Mouse (Mus musculus) layer of hippocampus, postnatal 36 days (tissue): Measurements from ENCODE around the gene Bicral. TPM values are rescaled to one million over a fixed set of nuclear protein-coding genes. Genes with fewer than 3 reads are reported as not detected.

Experiments used
- DNase-seq, 2 experiments: peaks; one replicate each; pipeline ENCODE4 v3.0.0; 2022
- total RNA-seq, 2 experiments: library from RNA; stranded (reverse); gene quantifications; 2 replicates each; pipeline ENCODE4 v1.2.3; 2021

Gene Bicral
- 10 to 100 TPM; 48.2 to 62.2 TPM for total RNA-seq

DNA sequence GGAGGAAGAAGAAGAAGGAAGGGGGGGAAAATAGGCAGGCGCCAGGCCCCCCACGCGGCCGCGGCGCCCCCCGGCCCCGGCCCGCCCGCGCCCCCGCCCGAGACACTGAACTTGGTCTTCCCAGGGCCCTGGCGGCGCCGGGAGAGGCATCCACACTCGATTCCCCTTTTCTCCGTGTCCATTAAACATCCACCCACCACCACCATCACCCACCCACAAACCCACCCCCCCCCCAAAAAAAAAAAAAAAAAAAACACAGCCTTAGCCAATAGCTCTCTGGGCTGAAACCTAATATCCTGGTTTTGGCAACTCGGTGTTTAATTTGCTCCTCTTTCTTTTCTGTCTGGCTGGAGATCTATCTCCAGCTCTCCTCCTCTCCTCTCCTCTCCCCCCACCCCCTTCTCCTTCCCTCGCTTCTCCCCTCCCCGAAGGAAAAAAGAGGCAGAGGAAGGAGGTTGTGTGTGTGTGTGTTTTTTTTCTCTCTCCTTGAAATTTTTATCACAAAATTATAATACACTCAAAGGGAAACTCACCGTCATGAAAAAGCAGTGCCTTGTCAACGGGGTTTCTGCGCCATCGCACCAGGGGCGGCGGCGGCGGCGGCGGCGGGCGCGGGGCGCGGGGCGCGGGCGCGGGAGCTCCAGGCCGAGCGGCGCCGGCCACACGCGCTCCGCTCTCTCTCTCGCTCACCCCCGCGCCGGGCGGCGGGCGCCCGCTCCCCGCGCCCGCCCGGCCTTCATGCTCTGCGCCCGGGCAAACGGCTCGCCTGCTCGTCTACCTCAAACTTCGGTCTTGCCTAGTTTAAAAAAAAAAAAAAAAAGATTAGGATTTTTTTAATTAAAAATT is at the start of gene Bicral:
Bicral (minus strand) TSS at position 580 of the 846 bp plus-strand sequence.
- DNase-seq = peak; percentile 64 to 68

DNA sequence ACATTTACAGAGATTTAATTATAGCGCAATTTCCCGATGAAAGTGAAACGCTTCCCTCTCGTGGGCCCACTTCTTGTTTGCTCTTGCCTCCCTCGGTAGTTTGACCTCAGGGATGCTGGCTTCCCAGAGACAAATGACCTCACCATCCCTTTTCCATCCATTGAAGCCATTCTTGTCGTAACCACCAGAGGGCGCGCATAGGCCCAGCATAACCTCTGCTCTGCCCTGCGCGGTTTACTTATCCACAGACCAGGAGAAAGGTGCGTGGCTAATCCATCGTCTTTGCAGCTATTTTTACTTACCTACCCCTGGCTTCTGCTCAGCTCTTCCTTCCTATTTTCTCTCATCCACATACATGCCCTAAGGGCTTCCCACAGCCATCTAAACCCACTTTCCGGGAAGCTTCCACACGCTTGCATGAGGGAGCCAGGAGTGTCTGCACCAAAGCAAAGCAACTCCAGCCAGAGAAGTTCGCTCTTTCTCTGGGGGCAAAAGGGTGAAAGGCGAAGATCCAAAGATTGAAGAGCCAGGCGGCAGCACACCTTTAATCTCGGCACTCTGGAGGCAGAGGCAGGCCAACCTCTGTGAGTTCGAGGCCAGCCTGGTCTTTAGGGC is 45.7 kb upstream of the Bicral start:
- peak; percentile 66 to 68 for DNase-seq

DNA sequence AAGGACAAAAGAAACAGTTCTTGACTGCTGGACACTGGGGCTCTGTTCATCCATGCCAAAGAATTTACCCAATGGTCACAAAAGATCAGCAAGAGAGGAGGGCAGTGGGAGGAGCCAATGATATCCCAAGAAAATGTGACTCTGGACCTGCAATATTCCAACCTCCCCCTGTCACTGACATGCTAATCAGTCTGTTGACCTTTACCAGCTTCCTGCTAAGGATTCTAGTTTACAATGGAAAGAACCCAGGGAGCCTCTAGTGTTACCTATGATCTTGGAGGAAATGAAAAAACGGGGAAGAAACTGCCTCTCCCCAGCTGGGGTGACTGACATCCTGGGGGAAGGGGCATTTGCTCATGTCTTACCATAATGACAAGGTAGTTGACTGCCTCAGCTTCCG is 42.7 kb upstream of the Bicral start:
- no peak for DNase-seq

DNA sequence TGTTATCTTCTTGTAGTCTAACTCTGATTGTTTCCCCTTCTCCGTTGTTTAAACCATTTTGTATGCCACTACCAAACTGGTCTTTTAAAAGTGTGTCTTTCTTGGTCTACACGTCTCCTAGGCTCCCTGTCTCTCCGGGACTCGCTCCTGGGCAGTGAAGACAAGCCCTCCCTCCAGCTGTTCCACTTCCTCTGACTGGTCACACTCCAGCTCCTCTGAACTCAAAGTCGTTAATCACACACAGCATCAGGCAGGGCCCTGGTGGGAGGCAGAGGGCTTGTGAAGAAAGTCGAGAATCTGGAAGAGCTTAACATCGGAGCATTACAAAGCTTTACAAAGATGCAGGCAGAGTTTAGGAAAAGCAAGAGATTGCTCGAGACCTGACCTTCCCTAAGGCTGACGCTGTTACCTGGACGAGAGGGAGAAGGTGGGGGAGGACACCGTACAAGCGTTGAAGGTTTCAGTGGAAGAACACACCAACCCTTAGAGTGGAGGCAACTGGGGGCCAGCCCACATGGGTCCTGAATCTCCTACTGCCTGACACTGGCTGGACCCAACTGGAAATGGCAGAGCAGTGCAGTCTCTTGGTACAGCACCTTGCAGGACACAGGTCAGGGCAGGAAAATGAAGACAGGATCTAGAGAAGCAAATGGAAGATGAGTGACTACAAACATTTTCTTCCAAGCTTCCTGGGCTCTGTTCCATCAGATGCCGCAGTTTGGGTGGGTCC is 39.1 kb upstream of the Bicral start:
- no peak for DNase-seq

DNA sequence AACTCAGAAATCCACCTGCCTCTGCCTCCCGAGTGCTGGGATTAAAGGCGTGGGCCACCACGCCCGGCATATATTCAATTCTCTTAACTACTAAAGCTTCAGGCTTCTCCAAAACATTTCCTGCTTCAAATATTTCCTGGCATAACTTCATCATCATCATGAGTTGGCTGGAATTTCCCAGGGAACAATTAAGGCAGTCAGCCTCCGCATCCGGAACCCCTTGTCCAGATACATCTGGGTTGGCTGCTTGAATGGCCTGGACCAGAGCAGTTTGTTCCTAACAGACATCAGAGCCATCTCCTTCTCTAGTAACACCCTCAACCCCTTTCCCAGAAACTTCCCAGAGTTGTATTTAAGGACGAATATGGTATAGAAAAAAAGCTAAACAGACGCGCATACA is 37.1 kb upstream of the Bicral start:
- DNase-seq = no peak

DNA sequence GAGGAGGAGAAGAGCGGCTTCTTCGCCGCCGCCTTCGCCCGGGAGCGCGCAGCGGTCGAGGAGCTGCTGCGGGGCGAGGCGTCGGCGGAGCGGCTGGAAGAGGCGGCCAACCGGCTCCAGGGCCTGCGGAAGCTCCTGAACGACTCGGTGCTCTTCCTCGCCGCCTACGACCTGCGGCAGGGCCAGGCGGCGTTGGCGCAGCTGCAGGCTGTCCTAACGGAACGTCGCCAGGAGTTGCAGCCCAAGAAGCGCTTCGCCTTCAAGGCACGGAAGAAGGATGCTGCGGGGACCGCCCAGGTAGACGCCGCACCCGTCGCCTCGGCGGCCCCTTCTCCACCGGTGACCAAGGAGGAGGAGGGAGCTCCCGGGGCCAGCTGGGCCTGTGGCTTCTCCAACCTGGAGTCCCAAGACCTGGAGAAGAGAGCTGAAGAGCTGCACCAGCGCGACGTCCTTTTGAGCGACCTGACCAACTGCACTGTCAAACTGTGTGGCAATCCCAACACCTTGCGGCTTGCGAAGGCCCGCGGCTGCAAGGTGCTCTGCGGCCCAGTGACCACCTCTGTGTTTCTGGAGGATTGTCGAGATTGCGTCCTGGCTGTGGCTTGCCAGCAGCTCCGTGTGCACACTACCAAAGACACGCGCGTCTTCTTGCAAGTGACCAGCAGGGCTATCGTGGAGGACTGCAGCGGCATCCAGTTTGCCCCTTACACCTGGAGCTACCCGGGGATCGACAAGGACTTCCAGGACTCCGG is 32.7 kb upstream of the Bicral start:
- DNase-seq = peak; percentile 33 to 48

DNA sequence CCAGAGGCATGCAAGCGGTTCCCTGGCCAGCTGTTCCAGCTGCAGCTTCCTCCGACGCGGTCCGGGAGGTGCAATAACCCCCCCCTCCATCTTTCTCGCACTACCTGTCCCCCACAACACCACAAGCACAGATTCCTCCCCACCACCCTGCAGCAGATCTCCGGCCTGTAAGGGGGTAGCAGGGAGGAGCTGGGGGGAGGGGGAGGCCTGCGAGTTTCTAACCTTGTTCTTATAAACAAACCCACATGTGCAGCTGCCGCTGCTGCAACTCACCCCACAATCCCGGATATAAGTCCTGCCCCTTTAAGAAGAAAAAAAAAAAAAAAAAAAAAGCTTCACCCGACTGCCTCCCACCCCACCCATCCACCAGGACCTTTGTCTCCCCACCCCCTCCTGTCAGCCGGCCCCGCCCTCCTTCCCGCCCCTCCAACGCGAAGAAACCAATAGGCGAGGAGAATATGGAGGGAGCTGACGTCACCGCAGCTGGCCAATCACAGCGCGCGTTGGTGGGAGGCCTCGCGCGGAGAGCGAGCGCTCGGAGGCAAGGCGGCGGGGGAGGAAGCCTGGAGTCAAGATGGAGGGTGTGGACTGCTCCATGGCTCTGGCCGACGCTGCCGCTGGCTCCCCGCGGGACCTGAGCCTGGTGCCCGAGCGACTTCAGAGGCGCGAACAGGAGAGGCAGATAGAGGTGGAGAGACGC is 32.0 kb upstream of the Bicral start, which contains the start of gene Tbcc:
Tbcc (plus strand) TSS at position 569 of the 700 bp plus-strand sequence.
- DNase-seq = peak; percentile 95

DNA sequence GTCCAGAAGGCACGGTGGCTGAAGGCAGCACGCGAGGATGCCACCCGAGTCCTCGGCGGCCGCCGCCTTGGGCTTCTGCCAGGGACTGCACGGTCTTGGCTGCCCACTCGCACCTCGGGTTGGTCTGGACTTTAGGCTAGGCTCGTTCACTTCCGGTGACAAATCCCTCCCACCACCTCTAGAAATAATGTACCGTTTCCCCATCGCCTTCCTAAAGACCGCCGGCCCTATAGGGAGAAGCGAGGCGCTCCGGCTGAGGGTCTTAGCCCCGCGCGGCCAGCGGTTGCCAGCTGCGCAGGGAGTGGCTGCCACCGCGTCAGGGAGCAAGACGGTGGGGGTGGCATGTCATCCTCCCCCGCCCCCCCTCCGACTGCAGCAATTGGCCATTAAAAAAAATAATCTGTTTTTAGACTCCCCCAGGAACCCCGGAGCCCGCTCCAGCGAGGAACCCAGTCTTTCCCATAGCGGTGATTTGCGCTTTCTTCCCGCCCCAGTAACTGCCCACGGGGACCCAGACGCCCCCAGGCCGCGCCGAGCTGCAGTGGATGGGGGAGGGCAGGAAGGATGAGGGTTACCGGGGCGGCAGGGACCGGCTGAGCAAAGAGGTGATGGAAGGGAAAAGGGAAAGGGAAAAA is 31.3 kb upstream of the Bicral start:
- peak; percentile 70 to 73 for DNase-seq

DNA sequence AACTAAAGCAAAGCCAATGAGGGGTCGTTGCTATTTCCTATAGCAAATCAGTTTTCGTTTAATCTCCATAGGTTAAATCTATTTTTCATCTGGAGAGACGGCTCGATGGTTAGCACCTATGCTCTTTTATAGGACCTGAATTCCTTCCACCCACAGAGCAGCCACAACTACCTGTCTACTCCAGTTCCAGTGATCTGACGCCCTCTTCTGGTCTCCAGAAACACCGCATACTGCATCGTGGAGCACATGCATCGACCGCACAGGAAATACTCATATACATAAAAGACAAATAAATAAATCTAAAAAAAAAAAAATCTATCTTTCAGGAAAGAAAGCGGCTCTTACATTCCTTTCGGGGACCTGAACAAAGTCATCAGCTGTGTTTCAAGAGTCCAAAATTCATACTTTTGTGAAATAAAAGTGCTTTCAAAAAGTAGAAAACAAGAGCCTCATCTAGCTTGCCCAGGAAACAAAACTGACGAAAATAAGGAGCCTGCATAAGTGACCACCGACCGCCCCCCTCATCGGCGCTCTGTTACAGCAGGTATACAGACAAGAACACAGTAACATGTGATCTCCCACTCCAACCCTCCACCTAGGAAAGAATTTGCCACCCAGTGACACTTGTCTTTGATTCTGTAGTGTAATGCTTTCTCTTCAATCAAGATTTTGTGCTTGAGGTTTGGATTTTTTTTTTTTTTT is 30.4 kb upstream of the Bicral start:
- peak in 1 of 2 experiments; percentile 33 for DNase-seq

DNA sequence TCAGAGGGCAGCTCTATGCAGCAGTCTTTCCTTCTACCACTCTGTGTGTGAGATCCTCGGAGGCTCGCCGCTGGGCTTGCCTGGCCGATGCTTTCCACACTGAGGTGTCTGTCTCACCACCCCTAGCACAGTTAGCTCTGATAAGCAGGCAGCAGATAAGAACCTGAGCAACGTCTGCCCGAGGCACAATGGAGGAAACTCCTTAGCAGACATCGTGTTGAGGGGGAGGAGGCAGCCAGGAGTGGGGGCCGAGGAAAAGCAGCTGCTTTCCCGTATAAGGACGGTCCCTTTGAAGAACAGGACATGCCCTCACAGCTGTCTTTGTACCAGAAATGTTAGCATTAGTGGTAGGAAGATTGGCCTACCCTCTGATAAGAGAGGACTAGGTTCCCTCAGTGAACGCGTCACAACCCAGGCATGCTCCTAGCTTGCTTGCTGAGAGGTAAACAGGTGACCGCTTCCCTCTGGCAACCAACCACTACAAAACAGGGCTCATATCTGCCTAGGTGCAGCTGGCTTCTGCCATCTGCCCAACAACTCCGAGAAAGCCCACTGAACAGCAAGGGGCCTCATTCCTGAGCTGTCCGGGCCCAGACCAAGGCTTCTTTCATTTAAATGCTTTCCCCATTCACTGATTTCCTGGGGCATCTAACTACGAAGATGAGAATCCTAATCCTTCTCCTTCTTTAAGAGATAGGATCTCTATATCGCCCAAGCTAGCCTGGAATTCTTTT is 27.8 kb upstream of the Bicral start:
- no peak for DNase-seq

DNA sequence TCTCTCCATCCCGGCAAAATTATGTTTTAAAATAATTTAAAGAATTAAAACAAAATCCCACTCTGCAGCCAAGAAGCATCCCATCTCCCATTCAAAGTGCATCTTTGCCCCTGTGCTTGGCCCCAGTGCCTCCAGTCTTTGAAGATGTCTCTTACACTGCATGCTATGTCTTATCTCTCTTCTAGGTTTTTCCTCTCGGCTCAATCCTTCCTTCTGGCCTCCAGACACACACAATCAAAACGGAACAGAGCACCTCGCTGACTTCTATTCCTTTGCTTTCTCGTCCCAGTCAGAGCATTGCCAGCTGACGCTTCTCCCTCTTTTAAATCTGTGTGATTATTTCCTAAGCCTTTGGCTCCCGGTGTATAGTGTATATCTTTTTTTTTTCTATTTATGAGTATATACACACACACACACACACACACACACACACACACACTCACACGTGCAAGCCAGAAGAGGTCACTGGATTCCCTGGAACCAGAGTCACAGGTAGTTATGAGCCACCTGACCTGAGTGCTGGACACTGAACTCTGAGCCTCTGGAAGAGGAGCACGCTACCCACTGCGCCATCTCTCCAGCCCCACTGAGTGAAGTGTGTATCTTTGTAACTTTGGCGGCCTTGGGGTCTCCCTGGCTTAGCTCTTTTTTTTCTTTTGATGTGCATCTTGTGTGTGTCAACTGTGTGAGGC is 27.1 kb upstream of the Bicral start:
- DNase-seq = no peak

DNA sequence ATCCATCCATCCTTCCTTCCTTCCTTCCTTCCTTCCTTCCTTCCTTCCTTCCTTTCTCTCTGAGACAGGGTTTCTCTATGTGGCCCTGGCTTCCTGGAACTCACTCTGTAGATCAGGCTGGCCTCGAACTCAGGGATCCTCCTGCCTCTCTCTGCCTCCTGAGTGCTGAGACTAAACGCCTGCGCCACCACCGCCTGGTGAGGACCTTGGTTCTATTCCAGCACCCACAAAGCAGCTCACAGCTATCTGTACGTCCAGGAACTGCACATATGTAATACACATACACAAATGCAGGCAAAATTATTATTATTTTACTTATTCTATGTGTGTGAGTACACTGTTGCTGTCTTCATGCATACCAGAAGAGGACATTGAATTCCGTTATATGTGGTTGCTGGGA is 26.5 kb upstream of the Bicral start:
- no peak for DNase-seq

DNA sequence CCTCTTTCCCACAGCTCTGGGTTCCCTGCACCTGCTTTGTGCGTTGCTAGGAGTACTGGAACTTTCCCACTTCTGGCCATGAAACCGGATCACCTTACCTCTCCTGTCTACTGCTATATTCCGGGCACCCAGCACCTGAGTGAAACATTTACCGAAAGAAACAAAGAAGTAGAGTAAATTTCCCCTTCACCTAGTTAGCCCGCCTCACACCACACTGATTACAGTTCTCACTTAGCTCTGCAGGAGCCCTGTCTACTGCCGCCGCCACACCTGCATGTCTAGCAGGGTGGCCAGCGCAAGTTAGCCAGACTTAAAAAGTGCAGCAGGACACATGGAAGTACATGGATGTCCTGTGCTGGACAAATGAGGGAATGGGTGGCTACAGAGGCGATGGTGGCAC is 24.8 kb upstream of the Bicral start:
- no peak for DNase-seq

DNA sequence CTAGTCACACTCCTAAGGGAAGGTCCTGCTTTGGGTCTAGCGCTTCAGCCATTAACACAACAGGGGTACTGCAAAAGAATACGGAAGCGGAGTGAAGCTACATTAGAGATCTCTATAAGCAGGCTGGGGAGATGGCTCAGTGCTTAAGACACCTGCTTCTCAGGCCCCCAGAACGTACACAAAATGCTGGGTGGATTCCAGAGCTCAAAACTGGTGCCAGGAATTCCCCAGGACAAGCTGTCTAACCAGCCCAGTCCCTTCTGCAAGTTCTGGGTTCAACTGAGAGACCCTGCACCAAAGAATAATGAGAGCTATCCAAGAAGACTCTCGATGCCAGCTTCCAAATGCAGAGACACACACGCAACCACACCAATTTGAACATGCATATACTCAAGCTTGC is 23.4 kb upstream of the Bicral start:
- no peak for DNase-seq

DNA sequence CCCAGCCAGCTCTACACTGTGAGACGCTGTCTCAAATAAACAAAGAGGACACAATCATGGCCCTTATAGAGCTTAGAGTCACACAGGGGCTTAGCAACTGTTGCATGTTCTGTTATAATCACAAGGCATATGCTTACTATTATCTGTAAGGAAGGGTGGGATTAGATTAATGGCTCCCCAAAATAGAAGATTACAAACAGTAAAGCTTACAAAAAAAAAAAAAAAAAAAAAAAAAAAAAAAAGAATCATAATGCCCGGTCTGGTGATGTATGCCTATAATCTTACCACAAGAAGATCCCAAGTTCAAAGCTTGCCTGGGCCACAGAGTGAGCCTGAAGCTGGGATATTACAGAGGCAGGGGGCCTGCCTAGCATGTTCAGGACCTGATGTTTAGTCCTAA is 22.0 kb upstream of the Bicral start:
- no peak for DNase-seq

DNA sequence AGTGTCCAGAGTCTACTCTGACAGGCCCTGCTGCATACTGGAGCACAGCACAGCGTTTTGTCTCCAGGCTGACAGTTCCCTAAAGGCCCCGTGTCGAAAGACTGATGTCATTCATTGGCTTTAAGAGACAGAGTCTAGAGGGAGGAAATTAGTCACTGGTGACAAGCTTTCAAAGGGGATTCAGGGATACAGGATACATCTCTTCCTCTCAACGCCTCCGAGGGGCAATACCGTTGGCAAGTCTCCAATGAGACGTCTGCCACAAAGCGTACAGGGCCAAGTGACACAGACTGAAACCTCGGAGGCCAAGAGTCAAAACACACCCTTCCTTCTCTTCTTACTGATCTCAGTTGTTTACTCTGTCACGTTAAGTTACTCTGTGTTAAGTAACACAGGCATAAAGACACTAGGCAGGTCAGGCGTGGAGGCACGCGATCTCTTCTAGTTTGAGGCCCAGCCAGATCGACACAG is 21.6 kb upstream of the Bicral start:
- DNase-seq = no peak

DNA sequence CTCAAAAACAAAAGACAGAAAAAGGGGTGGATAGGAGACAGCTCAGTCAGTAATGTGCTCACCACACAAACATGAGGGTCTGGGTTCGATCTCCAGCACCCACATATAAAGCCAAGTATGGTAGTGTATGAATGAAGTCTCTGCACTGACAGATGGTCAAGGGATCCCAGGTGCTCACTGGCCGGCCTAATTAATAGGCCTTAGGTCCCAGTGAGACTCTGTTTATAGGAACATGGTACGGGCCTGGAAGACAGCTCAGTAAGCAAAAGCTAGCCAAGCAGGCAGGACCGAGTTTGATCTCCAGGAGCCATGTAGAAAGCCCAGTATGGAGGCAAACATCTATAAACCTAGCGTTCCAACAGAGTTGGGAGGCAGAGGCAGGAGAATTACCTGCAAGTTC is 18.8 kb upstream of the Bicral start:
- no peak for DNase-seq

DNA sequence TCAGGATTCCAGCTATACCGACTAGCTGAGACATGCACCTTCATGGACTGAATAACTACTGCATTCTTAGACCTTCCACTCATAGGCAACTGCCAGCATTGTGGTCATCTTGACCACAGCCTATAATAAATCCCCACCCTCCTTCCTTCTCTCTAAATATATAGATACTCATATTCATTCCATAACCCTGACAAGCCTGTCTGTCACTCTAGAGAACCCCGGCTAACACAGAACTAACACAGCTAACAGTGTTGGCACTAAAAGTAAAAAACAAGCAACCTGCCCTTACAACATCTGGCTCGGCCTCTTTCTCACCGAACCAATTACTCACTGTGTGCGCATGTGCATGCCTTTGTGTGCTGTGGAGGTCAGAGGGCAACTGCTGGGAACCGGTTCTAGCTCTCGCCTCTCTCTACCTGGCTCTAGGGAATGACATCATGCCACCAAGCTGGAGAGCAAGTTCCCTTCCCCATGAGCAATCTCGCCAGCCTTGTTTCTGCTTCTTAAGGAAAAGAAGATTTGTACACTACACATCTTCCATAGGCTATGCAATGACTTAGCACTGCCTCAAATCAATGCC is 18.2 kb upstream of the Bicral start:
- no peak for DNase-seq

DNA sequence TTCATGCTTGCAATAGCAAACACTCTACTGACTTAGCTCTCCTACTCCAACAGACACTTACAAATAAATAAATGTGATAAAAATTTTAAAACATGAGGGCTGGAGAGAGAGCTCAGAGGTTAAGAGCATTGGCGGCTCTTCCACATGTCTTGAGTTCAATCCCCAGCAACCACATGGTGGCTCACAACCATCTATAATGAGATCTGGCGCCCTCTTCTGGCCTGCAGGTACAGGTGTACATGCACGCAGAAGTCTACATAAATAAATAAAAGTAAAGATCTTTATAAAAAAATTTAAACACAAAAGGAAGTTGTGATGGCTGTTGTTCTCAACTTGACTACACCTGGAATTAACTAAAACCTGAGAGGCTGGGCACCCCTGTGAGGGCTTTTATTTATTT is 17.3 kb upstream of the Bicral start:
- no peak for DNase-seq
